Mouse (Mus musculus): ENCODE data around the gene Atp2a3.

GRCm38 (mm10) chr11:72944996-72945793 is 15.8 kb upstream of the Atp2a3 start:
- TF ChIP-seq CTCF (IDR thresholded peaks at IDR 0.05; ENCODE audit: control insufficient read depth, insufficient read depth, insufficient replicate concordance, low read depth, low read length) (no peak), POLR2A (IDR thresholded peaks at IDR 0.05; ENCODE audit: control insufficient read depth, low read depth, low read length) (no peak)

Data from testis, adult 2 months (tissue).